Mouse (Mus musculus): Measurements from ENCODE around the gene Trib2. TPM values are rescaled to one million over a fixed set of nuclear protein-coding genes. Genes with fewer than 3 reads are reported as not detected.
A peak's percentile ranks its signal among the peaks of the same experiment; 100 is the strongest.

The Trib2 gene
- total RNA-seq, 2 experiments from 2014 or later: 44.2 to 47.2 TPM

DNA sequence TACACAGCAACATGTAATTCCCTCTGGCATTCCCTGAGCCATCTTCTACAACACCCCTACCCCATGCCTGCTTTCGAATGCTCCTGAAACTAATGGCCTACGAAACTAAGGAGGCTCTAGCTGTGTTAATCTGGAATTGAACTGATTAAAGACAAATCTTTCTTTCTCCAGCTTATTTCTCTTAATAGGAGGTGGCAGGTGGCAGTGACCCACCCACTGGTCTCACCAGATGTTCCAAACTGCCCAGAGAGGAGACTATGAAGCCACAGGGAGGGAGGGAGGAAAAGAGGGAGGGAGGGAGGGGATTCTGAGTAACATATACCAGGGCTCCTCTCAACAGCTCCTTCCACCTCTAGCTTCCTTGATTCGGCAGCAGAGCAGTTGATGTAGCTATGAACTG lies 20.8 kb downstream of the Trib2 start:
- intact Hi-C loops (cut with DNase I): no loop called here

DNA sequence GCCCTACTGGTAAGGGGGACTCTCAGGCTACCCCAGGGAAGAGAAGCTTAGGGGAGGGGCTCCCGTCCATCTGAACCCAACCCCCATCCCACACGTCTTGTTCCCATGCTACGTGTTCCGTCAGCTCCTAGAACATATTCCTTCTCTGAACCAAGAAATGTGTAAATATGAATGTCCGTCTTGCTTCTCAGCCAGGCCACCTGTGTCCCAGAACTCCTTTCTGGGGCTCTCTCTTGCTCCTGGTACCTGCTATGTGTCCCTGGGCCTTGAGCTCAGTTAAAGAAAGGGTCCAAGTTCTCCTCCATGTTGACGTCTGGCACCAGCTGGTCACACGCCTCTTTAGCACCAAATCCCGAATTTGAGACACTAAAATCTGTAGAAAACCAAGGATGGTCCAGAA lies 23.4 kb downstream of the Trib2 start:
- intact Hi-C loops (cut with DNase I): loop anchor here (5.0 kb wide), 1 partner anchor 186 kb away; no protein-coding TSS in a partner anchor

More for the DNA sequence above, 20.8 kb downstream of the Trib2 start:
- DNase-seq: no peak

DNA sequence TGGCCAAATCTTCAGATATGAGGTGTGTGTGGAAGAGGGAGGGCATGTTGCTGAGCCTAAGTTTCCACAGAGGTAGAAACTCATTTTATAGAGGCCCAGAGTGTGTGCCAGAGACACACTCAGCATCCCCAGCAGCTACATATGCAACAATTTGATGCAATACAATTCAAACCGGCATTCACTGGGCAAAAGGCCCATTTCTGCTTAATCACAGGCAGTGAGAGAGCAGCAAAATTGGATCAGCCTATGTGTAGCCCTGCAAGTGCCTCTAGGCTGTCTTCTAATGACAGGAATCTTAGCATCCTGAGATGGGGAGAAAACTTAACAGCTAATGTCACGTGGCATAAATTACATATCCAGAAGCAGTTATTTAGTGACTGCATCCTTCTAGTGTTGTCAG lies 26.5 kb downstream of the Trib2 start:
- intact Hi-C loops (cut with DNase I): loop anchor here (5.0 kb wide), 1 partner anchor 183 kb away; no protein-coding TSS in a partner anchor
- no peak for DNase-seq

More for the DNA sequence above, 23.4 kb downstream of the Trib2 start:
- DNase-seq: no peak

DNA sequence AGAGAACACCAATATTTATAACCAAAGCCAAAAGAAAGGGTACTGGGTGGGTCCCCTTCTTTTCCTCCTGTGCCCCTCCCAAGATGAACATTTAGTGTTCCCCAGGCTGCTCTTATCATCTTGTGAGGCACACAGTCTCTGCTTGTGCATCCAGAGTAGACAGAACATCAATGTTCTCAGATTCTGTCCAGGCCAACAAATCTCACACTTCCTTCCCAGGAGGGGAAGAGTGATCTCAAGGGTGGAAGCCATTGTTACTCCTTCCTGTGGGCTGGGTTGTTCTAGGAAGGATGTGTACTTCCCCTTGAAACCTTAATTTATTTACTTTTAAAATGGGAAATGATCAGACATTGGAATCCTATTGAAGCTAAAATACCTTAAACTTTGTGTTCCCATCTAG lies 39.7 kb downstream of the Trib2 start:
- no peak for DNase-seq
- intact Hi-C loops (cut with DNase I): no loop called here

DNA sequence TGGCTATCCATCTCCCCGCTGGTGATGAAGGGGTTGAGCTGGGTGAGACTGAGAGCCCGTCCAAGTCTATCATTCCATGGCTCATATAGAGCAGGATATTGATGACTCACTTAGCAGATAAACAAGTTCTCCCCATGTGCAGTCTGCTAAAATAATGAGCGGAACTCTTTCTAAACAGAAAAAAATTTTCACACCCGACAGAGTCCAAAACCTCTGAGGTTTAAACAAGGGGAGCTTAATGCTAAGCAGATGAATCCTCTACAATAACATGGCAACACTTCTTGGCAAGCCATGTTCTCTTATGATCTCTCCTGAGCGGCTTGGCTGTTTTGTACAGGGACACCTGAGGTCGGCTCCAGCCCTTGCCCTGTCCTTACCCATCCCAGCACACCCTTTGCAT lies 45.0 kb downstream of the Trib2 start:
- intact Hi-C loops (cut with DNase I): no loop called here
- DNase-seq: no peak

DNA sequence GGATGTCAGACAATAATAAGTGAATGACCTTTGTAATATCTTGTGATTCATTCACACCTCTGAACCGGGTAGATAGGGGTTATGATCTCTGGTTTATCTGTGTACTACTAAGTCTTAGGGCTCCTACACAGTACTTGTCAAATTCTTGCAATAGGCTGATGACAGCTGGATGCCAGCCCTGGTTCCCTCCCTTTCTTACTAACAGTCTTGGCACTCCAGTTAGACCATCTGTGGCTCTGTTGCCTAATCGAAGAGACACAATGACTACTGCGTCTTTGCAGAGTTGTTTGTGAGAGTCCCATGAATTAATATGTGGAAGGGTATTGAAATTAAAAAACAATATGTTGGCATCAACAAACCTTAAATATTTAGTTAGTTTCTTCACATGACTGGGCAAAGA lies 48.2 kb downstream of the Trib2 start:
- no peak for DNase-seq
- intact Hi-C loops (cut with DNase I): no loop called here

DNA sequence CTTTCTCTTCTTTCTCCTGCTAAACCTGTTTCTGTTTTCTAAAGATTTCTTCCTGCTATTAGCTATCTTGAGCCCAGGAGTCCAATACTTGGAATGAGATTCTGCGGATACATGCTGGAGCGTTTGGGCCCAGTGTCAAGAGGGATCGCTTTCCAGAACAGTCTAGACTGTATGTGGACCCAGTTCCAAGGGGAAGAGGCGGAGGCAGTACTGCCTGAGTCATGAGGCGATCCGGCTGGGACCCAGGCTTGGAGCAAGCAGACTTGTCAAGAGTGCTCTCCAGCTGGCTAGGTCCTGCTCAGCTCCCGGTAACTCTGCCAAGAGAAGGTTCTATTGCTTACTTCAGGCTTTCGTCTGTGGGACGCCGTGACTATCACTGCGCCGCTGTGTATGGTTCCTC lies 50.7 kb downstream of the Trib2 start:
- intact Hi-C loops (cut with DNase I): no loop called here
- peak; percentile 73 to 75 for DNase-seq

DNA sequence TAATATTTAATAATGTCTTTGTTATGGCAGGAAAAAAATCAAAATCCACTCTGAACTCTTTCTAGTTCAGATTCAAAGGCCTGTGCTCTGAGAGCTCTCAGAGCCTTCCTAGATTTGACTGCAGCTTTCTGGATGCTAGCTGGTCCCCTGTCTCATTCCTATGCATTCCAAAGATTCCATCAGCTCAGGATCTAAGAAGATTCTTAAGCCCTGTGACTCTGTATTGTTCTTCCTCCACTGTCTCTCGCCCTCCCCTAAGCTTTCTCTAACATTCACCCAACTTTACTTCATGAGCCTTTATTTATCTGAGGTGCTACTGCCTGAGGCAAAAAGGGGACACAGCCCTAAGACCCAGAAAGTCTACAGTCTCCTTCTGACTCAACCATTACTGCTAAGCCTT lies 51.5 kb downstream of the Trib2 start:
- no peak for DNase-seq
- intact Hi-C loops (cut with DNase I): no loop called here

DNA sequence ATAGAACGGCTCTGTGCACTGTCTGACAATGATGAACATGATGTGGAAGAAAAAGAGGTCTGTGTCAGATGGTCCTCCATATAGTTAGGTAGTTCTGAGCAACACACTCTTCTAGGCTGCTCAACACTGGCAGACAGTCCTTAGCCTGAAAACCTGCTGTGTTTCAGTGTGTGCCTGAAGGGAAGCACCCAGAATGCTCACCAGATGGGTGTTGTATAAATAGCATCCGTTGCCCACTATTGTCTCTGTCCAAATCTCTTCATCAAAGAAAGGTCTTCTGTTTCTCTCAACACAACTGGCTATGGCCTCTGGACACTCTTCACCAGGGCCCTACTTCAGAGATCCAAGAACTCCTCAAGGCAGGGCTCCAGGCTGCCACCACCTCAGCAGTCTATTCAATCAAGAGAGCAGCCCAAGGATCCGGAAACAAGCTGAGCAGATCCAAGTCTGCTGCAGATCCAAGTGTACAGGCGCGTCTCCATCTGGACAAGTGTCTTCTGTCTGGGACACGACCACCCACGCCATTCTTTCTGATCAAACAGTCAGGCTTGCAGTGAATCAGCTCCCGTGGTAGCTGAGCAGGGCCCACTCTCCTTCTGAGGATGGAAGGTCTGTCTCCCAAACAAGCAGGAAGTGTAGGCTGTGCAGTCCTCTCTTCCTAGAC lies 55.1 kb downstream of the Trib2 start:
- DNase-seq: no peak
- intact Hi-C loops (cut with DNase I): no loop called here

DNA sequence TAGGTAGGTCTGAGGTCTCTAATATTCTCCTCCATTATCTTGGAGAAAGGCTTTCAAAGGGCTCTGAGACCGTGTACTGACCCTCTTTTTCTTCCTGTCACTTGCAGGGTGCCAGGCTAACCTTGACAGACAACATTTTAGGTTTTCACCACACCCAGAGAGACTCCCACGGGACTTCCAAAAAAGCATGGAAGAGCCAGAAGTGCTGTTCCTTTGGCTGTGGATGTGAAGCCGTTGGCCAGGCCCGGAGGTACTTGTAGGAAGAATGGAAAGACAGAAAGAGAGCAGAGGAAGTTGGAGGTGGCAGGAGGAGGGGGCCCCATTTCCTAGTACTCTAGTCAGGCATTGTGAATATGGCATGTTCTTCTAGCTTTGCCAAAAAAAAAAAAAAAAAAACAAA lies 56.0 kb downstream of the Trib2 start:
- DNase-seq: no peak
- intact Hi-C loops (cut with DNase I): no loop called here

DNA sequence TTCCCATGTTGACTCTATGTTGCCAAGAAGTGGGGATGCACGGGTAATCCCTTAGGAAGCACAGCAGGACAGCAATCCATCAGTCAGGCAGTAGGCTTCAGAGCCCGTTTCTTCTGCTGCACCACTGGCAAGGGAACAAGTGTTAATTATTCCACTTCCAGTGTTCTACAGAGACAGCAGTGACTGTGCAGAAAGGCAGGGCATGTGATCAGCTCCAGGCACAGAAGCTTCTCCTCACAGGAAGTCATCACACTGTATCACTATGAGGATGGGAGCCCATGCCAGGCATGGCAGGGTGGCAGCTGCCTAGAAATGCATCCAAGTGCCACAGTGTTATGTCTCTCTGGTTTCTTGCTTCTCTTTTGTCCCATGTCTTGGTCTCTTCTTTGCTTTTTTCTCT lies 57.9 kb downstream of the Trib2 start:
- intact Hi-C loops (cut with DNase I): no loop called here
- no peak for DNase-seq

DNA sequence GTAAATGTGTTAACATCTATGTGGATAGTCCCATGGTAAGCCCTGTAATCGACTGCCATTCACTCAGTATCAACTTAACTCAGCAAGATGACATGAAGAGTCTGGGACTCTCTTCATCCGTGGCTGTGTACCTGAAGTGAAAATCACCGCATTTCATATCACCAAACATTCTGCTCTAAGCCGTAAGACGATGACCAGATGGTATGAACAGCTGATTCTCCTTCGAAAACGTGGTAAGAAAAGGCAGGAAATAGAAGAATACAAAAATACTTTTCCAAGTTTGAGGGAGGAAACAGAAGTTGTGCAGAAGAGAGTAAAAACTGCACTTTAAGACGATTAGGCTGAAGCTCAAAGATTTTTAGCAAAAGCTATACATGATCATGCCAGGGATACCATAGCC lies 59.4 kb downstream of the Trib2 start:
- DNase-seq: no peak
- intact Hi-C loops (cut with DNase I): no loop called here

DNA sequence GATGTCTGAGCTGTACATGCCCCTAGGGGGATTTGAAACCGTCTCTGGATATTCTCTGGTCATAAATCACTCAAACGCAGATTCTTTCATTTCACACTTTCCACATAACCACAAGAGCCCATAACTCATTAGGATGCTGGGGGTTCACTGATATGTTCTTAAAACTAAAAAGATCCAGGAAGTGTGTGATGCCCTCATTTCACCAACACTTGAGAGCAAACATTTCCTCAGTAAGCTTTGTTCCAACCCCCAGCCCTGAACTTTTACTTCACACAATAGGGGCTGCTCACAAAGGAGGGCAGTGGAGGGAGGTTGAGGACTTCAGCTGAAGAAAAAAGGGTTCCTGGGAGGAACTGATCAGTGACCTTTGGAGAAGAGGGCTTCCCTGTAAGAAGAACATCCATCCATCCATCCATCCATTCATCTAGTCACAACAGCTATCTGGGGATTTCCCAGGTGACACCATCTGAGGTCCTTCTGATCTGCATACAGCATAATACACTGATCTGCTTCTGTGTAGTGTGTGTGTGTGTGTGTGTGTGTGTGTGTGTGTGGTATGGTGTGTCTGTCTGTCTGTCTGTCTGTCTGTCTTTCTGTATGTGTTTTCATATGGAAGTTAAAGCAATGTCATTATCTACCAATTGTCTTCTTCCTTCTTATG lies 61.6 kb downstream of the Trib2 start:
- intact Hi-C loops (cut with DNase I): no loop called here
- DNase-seq: no peak

DNA sequence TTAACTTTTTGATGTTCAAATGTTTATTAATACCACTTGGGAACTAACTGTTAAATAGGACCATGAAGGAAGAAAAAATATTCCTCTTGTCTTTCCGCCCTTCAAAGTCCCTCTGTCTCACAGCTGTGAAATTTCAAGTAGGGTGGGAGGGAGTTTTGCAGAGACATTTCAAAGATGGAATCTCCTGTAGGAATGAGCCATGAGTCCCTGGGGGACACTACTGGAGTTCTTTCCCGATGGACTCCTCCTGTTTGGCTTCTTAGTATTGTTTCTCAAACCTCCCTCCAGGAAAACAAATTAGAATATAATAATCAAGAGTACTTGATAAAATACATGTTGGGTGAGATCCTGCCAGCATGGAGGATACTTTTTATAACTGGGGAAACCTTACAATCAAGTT lies 62.1 kb downstream of the Trib2 start:
- intact Hi-C loops (cut with DNase I): no loop called here
- DNase-seq: peak in 1 of 2 experiments; percentile 48

DNA sequence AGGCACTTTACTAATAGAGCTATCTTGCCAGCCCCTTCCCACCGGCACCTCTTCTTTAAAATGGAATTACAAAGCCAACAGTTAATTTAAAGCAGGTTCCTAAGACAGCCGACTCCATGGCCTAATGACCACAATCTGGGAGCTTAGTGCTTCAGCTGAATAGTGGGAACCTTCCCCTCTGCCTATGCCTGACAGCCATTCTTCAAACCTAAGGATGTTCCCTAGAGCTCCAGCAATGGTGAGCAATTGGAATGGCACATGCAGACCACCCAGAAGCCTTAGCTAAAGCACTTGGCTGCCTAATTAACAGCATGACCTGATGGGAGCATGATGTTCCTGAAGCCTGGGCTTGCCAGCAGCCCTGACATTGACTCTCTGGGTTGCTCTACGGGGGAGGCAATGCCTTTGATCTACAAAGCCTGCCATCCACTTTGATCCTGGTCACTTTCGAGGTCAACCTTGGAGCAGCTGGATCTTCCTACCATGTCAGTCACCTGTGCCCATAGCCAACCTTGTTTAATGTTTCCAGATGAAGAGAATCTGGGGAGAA lies 67.0 kb downstream of the Trib2 start:
- intact Hi-C loops (cut with DNase I): no loop called here
- DNase-seq: no peak

DNA sequence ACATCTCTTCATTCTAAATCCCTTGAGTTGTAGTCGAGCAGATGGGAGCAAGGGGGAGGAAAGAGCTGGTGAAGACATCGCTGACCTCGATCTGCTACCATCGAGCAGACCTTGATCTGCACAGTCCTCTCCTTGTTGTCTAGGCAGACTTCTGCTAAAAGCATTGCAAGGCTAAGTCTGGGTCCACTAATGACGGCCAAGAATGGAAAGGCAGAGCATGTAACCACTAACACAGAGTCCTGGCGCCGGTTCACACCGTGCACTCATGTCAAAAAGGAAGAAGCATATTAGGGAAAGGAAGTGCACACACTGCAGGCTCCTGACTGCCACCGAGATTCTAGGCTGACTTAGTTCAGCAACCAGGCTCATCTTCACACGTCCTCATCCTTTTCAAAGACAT lies 71.0 kb downstream of the Trib2 start:
- peak; percentile 31 to 37 for DNase-seq
- intact Hi-C loops (cut with DNase I): no loop called here

Small RNAs within 50 kb of the gene (microRNA-seq; reads per million reads assigned to microRNA genes)
- 0 reads per million in 2 experiments for gene Mir6387

Data from heart, postnatal 14 days (tissue).